Mouse (Mus musculus) layer of hippocampus, adult 18-20 months (tissue): ENCODE measurements around the gene Adck1. TPM values are rescaled to one million over a fixed set of nuclear protein-coding genes. Genes with fewer than 3 reads are reported as not detected.

Source experiments
- DNase-seq, 2 experiments: peaks; one replicate each; pipeline ENCODE4 v3.0.0; 2022; ENCODE audit warnings: low spot score in 2 of 2
- total RNA-seq, 2 experiments: library from RNA; stranded (reverse); gene quantifications; 2 replicates each; pipeline ENCODE4 v1.2.3; 2021

Gene Adck1
- total RNA-seq, 2 experiments from 2014 or later, result 32.3 to 32.8 TPM

GRCm38 (mm10) chr12:88419912-88420621 lies 59.7 kb downstream of the Adck1 start:
- DNase-seq, result no peak

GRCm38 (mm10) chr12:88426926-88427325 lies 66.6 kb downstream of the Adck1 start:
- DNase-seq, result no peak

- DNase-seq, result no peak
Measured at GRCm38 (mm10) chr12:88428735-88429134, 68.4 kb downstream of the Adck1 start.

DNA sequence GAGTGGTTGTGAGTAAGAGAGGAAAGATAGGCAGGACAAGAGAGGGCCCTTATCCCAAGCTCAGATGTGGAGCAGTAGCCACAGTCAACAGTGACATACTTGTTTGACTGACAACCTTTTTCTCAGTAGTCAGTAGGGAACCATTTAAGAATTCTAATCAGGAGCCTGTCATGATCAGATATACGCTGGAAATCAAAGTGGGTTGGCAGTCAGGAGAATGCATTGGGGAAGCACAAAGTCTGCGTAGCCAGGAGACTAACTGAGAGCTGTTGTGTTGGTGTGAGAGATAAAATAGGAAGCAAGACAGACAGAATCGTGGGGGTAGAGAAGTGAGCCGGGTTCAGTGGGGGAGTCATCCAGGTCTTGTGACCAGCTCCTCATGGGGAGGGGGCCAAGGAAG lies 71.9 kb downstream of the Adck1 start:
- DNase-seq, result no peak

DNA sequence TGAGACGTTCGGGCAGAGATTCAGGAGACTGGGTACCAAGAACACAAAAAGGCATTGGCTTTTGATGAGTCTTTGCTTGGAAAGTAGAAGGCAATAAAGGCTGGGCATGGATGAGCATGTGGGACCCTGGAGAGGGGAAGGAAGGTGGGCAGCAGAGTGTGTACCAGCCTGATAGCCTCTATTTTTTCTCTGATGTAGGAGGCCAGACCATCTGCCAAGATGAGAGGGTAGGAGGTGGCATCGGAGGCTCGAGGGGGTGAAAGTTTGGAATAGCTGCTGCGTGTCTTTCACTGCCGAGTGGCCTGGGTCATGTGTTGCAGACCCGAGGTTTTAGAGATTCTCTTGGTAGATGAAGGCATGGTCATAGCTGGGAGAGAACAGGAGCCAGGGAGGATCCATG lies 72.8 kb downstream of the Adck1 start:
- DNase-seq, result peak in 1 of 2 experiments; percentile 39

DNA sequence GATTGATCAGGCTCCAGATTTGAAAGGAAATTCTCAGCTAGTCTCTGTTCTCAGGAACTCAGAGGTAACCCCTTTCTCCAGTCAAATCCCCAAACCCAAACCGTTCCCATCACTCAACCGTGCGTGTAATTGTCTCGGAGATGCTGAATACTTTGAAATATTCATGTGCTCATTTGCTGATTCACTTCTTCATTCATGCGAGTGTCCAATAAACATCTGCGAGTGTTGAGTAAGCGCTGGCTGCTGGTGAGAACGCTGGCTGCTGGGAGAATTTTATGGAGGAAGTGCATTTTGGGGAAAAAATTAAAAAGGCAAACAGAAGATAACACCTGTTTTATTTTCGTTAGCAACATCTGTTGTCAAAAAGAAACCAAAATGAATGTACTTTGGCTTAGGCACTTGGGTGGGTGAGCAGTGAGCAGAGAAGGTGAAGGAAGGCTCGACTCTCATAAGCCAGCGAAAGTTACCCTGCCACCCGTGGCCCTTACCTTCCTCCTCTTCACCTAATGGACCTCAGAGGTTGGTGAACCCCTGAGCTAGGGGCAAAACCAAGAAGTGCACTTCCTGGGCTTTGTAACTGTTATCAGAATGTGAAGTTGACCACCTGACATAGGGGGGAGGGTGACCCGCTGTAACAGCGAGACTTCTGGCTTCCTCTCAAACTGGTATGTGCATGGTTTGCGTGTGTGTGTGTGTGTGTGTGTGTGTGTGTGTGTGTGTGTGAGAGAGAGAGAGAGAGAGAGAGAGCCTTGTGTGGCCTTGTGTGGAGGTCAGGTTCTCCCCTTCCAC lies 76.8 kb downstream of the Adck1 start:
- DNase-seq, result no peak

DNA sequence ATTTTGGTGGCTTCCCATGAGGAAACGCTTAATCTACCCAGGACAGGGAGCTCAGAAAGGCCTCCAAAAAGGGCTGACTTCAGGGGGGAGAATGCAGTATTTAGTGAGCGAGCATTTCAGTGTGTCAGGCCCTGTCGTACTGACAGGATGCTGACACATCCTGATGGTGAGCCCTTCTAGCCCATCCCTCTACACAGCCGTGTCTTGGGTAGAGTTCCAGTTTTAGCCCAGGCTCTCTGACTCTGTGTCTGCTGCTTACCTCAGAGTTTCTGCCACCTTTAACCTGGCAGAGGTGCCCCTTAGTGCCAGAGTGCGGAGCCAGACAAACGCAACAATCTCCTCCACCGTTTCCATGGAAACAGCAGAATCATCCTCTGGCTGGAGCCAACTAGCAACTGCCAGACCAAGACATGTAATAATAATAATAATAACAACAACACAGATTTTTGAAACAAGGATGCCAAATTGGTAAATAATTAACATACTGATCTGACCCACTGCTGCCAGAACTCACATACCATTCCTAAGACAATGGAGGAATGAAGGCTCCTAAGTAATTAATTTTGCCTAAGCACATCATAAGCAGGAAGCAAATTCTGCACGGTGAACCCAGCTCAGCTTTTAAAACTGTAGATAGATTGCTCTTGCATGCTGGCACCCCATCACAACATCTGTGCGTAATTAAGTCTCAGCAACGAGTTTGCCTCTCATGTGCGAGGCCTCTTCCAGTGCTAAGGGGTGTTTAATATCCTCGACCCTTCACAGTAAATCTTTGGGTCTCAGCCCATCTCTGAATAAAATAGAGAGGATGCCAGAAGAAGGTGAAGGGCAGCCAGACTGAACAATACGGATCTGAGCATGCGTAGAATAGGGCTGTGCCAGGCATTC lies 81.8 kb downstream of the Adck1 start:
- DNase-seq, result no peak

GRCm38 (mm10) chr12:88444040-88444439 lies 83.7 kb downstream of the Adck1 start:
- DNase-seq, result no peak

DNA sequence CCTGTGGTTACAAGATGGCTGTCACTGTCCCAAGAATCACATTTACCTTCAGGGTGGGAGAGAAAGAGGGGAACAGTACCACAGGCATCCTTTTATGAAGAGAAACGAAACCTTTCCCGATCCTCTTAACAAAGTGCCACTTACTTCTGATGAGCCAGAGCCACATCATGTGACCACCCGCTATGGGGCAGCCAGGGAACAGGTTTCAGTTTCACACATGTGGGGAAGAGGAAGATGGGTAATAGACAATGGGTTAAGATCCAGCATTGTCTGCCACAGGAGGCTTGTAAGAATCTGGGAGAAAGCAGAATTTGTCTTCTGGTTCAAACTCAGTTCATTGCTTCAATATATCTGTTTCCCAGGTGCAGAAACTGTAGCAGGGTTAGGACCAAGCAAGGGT lies 85.1 kb downstream of the Adck1 start:
- no peak for DNase-seq

DNA sequence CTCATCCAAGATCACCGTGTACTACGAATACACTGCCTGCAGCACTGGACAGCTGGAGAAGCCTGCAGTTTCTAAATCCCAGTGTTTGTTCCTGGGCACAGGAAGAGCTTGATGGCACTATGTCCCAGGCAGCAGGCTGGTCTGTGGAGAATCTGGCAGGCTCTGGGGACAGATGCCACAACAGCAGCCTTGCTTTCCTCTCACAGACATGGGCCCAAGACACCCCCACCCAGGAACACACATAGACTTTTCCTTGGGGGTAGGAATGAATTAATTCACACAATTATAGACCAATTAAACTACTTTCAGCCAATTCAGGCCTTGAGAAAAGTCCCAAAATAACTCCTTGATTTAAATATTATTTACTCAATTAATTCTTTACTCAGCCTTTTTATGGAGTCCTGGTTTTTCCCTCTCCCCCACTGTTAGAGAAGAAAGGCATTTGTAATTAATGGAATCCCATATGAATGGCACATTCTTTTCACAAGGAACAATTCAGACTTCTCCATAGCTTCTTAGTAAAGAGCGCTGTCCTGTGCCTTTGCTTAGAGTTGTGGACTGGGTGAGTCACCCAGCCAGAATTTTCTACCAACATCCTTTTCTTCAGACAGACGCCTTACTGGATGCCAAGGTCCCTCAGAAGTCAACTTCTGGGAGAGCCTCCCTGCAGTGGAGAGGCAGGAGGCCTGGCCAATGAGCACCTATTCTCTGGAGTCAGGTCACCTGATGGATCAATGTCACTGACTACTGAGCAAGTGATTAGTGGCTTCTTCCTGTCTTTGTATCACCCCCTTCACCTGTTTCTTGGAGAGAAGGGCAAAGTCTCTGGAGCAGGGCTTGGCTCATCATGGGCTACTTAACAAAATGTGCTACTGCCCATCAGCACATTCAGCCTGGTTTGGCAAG lies 90.6 kb downstream of the Adck1 start:
- no peak for DNase-seq

DNA sequence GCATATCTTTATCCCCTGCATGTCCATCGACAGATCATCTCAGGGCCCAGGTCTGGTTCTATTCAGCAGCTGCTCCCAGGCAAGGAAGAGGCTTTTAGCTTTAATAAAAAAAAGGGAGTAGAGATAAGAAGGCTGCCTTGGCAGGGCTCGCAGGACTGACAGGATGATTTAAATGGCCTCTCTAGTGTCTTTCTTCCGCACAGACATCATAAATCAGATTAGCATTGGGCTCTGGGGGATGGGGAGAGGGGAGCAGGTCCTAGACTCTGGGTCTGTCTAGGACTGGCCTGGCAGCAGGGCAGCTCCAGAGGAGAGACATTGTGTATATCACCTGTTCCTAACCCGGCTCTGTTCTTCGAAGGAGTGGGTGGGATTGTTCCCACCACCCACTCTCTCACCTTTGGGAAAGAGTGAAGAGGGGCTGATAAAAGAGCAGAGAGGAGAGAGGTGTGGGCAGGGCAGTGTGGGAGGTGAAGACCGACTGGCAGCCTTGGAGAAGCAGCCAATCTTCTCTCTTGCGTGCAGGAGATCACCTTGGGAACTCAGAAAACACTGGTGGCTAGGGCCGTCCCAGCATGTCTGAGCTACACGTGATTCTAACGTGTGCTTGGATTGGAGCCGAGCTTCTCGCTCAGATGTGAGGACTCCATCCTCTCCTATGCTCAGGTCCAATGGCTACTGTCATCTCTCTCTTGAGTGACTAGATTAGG lies 94.5 kb downstream of the Adck1 start:
- no peak for DNase-seq

- DNase-seq, result no peak
Measured at GRCm38 (mm10) chr12:88457021-88457420, 96.7 kb downstream of the Adck1 start.

DNA sequence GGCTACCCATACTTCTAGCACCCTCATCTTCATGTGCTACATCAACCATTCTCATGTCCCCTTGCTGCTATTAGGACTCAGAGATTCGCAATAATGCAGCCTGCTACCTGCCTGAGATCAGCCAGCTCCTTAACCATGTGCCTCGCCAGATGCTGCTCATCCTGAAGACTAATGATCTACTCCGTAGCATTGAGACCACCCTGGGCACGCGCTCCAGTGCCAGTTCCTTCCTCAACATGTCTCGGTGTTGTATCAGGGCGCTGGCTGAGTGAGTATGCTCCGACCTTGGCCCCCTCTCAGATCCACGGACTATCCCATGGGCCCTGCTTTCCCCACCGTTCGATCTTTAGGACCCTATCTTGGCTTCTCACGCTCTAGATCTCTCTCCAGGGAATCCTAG lies 98.6 kb downstream of the Adck1 start:
- no peak for DNase-seq

DNA sequence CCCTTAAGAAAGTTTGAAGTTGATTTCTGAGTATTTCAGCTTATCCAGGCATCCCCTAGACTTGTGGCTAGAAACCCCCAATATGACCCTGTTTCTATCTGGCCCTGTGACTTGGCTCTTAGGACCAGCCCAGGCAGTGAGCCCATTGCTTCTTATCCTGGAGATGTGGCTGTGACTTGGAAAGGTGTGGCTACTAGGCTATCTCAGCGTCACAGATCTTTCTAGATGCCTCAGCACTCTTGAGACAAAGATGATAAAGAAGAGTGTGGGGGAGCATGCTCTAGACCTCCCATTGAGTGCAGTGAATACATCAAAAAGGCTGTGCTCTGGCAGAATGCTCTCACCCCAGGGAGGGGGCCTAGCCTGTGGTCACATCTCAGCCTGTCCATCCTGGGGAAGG lies 99.1 kb downstream of the Adck1 start:
- DNase-seq, result no peak

DNA sequence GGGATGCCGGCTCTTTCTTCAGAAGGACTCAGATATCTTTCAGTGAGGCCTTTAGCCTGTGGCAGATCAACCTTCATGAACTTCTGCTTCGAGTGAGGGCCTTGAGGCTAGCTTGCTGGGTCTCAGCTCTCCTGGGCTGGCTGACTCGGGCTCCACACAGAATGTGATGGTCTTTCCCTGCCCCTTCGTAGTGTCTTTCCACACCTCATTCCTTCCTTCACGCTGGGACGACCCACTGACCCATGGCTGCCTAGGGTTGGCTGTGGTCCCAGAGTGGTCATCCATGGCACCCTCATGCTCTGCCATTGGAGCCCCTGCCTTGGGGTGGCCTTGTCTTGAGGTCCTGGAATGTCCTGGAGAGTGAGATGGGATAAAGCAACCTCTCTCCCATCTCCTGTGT lies 100.7 kb downstream of the Adck1 start:
- DNase-seq, result no peak

- DNase-seq, result no peak
Measured at GRCm38 (mm10) chr12:88463588-88464290, 103.4 kb downstream of the Adck1 start.

- DNase-seq, result no peak
Measured at GRCm38 (mm10) chr12:88466801-88467200, 106.4 kb downstream of the Adck1 start.

DNA sequence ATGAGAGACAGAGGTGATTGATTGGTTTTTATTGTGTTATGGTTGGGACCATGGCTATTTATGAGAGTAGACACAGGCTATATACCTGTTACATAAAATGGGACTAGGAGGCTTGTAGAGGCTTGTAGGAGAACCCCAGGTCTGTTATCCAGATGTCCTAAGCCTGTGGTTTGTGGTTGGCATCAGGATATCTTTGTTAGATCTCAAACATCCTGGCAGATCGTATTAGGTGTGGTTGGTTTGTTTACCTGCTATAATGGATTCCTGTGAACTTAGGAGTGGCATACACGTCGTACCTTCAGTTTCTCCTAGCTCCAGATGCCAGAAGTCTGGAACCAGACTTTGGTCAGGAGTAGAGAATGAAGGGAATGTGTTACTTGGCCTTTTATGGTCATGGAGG lies 106.9 kb downstream of the Adck1 start:
- no peak for DNase-seq

- no peak for DNase-seq
Measured at GRCm38 (mm10) chr12:88467935-88468465, 107.6 kb downstream of the Adck1 start.
